Mouse (Mus musculus): ENCODE results near the gene Dip2b. TPM values are rescaled to one million over a fixed set of nuclear protein-coding genes. Genes with fewer than 3 reads are reported as not detected.

Dip2b gene
- total and polyA plus RNA-seq, 2 experiments, result 2.0 to 3.1 TPM

DNA sequence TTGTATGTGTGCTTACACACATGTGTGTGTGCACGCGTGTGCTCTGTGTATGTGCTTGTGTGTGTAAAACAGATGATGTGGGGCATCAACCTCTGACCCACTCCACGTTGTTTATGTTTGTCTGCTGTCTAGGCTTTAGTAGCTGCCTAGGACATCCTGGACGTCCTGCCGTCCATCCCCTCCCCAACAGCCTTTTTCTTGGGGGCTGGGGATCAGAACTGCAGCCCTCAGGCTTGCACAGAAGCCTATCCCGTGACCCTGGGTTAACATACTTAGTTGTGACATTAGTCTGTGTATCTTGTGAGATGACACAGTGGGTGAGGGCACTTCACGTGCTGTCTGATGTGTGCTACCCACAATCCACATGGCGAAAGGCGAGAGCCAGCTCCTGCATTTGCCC lies 139.1 kb downstream of the Dip2b start:
- Histone ChIP-seq H3K36me3 (ENCODE audit: control insufficient read depth, insufficient read depth, low read length) (no peaks in the 10 kb centered on the region; the same call in 1 of the 2 replicates), H3K4me3 (ENCODE audit: insufficient read depth, low read depth, low read length) (no peak overlapping the region), H3K79me2 (ENCODE audit: control insufficient read depth, insufficient read depth, low read length) (no peaks in the 10 kb centered on the region), H3K27ac (replicated peaks; ENCODE audit: insufficient read depth, low read depth, low read length) (peak overlapping the region; percentile 92), H3K4me1 (ENCODE audit: control insufficient read depth, insufficient read depth, low read length) (peaks cover 9% of the 10 kb centered on the region; the same call in 1 of the 2 replicates), H3K9ac (ENCODE audit: low read depth, low read length) (peak overlapping the region; percentile 5; the same call in 1 of the 2 replicates), H3K27me3 (ENCODE audit: control insufficient read depth, insufficient read depth, low read length) (no peaks in the 10 kb centered on the region)
- peak; percentile 67 for DNase-seq (ENCODE audit: extremely low read depth, low read depth, low spot score)
- TF ChIP-seq POLR2A (IDR thresholded peaks at IDR 0.05; ENCODE audit: extremely low read depth, insufficient read depth, low read length), result no peak
- TF ChIP-seq CTCF (IDR thresholded peaks at IDR 0.05; ENCODE audit: low read depth, low read length), result no peak
- 35% methylated on average over 9 of the region's 9 CpGs for WGBS

DNA sequence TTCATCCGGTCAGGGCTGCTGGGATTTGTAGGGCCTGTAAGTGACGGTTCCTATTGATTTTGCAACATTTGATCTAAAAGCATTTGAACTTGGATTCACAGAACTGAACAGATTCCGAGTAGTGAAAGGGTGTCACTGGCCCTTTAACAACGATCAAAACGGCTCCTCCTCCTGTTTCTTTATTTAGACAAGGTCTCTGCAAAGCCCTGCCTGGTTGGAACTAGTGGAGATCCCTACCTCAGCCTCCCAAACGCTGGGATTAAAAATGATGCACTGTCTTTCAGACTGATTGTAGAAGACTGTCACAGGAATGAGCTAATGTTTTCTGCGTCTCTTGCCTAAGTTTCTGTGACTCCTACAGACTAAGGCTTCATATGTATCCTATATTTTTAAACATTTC lies 140.0 kb downstream of the Dip2b start:
- no peak overlapping the region for H3K4me3 ChIP-seq (ENCODE audit: insufficient read depth, low read depth, low read length)
- no peak for TF ChIP-seq POLR2A (IDR thresholded peaks at IDR 0.05; ENCODE audit: extremely low read depth, insufficient read depth, low read length)
- no peak for TF ChIP-seq CTCF (IDR thresholded peaks at IDR 0.05; ENCODE audit: low read depth, low read length)
- H3K79me2 ChIP-seq (ENCODE audit: control insufficient read depth, insufficient read depth, low read length), result no peaks in the 10 kb centered on the region
- peaks cover 2% of the 10 kb centered on the region; the same call in 1 of the 2 replicates for H3K36me3 ChIP-seq (ENCODE audit: control insufficient read depth, insufficient read depth, low read length)
- WGBS, result 21% methylated on average over 7 of the region's 7 CpGs
- peak overlapping the region; percentile 92 for H3K27ac ChIP-seq (replicated peaks; ENCODE audit: insufficient read depth, low read depth, low read length)
- peak; percentile 89 for DNase-seq (ENCODE audit: extremely low read depth, low read depth, low spot score)
- no peak overlapping the region for H3K9ac ChIP-seq (ENCODE audit: low read depth, low read length)
- no peaks in the 10 kb centered on the region for H3K27me3 ChIP-seq (ENCODE audit: control insufficient read depth, insufficient read depth, low read length)
- H3K4me1 ChIP-seq (ENCODE audit: control insufficient read depth, insufficient read depth, low read length), result peaks cover 9% of the 10 kb centered on the region; the same call in 1 of the 2 replicates

DNA sequence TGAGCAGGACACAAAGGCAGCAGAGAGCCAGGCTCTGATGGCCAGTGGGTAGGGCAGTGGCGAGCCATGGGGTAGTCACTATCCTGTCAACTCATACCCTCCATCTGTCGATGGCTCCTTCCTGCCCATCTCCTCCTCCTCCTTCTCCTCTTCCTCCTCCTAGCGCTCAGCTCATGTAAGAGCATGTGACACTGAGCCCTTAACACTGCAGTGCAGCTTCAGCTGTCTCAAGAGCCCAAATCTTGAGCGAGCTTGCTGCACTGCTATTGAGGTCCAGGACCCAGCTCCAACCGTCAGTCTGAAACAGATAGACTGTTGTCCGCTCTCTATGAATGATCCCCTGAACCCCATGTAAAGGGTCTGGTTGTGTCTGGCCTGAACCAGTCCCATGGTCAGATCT lies 141.2 kb downstream of the Dip2b start:
- WGBS, result 94% methylated on average over 6 of the region's 6 CpGs
- peaks cover 3% of the 10 kb centered on the region; the same call in 1 of the 2 replicates for H3K36me3 ChIP-seq (ENCODE audit: control insufficient read depth, insufficient read depth, low read length)
- no peaks in the 10 kb centered on the region for H3K79me2 ChIP-seq (ENCODE audit: control insufficient read depth, insufficient read depth, low read length)
- H3K4me3 ChIP-seq (ENCODE audit: insufficient read depth, low read depth, low read length), result no peak overlapping the region
- no peak overlapping the region for H3K27ac ChIP-seq (replicated peaks; ENCODE audit: insufficient read depth, low read depth, low read length)
- H3K4me1 ChIP-seq (ENCODE audit: control insufficient read depth, insufficient read depth, low read length), result peaks cover 9% of the 10 kb centered on the region; the same call in 1 of the 2 replicates
- no peak for DNase-seq (ENCODE audit: extremely low read depth, low read depth, low spot score)
- TF ChIP-seq POLR2A (IDR thresholded peaks at IDR 0.05; ENCODE audit: extremely low read depth, insufficient read depth, low read length) (no peak), CTCF (IDR thresholded peaks at IDR 0.05; ENCODE audit: low read depth, low read length) (no peak)
- no peaks in the 10 kb centered on the region for H3K27me3 ChIP-seq (ENCODE audit: control insufficient read depth, insufficient read depth, low read length)
- H3K9ac ChIP-seq (ENCODE audit: low read depth, low read length), result no peak overlapping the region

DNA sequence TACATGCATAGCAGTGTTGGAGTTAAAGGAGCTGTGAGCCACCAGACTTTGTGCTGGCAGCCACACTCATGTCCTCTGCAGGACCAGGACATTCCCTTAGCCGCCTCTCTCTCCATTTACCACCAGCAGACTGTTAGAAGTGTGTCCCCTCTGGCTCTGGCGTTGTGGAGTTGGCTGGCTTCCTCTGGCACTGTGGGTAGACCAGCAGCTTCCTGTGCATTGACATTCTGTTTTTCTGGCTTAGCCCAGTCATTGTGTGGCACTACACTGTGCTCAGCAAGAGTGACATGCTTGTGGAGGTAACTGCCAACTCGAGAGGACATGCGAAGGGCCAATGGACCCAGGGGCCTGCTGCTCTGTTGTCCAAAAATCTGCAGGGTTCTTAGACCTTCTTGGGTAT lies 141.8 kb downstream of the Dip2b start:
- TF ChIP-seq CTCF (IDR thresholded peaks at IDR 0.05; ENCODE audit: low read depth, low read length) (no peak), POLR2A (IDR thresholded peaks at IDR 0.05; ENCODE audit: extremely low read depth, insufficient read depth, low read length) (no peak)
- H3K79me2 ChIP-seq (ENCODE audit: control insufficient read depth, insufficient read depth, low read length), result no peaks in the 10 kb centered on the region
- H3K36me3 ChIP-seq (ENCODE audit: control insufficient read depth, insufficient read depth, low read length), result peaks cover 3% of the 10 kb centered on the region; the same call in 1 of the 2 replicates
- 89% methylated on average over 4 of the region's 4 CpGs for WGBS
- H3K4me1 ChIP-seq (ENCODE audit: control insufficient read depth, insufficient read depth, low read length), result peaks cover 9% of the 10 kb centered on the region; the same call in 1 of the 2 replicates
- DNase-seq (ENCODE audit: extremely low read depth, low read depth, low spot score), result no peak
- H3K4me3 ChIP-seq (ENCODE audit: insufficient read depth, low read depth, low read length), result no peak overlapping the region
- H3K27me3 ChIP-seq (ENCODE audit: control insufficient read depth, insufficient read depth, low read length), result no peaks in the 10 kb centered on the region
- no peak overlapping the region for H3K9ac ChIP-seq (ENCODE audit: low read depth, low read length)
- H3K27ac ChIP-seq (replicated peaks; ENCODE audit: insufficient read depth, low read depth, low read length), result no peak overlapping the region

DNA sequence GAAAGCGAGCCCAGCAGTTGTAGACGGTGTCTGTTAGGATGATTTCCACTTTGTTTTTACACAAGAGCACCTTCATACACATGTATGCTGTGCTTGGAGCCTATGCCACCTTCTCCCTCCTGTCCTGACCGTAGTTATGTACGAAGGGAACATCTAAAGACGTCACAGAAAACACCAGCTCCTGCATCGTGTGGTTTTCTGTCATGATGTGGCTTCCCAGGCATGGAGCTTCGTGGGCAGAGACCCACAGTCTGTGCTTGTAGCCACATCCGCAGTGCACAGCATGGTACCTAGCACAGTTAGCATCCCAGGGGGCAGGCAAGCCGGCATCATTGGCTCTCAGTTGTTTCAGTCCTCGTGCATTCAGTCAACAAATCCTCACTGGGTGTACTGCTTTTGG lies 143.4 kb downstream of the Dip2b start:
- Histone ChIP-seq H3K4me3 (ENCODE audit: insufficient read depth, low read depth, low read length) (no peak overlapping the region), H3K9ac (ENCODE audit: low read depth, low read length) (no peak overlapping the region), H3K36me3 (ENCODE audit: control insufficient read depth, insufficient read depth, low read length) (peaks cover 7% of the 10 kb centered on the region; the same call in 1 of the 2 replicates), H3K4me1 (ENCODE audit: control insufficient read depth, insufficient read depth, low read length) (peaks cover 9% of the 10 kb centered on the region; the same call in 1 of the 2 replicates), H3K79me2 (ENCODE audit: control insufficient read depth, insufficient read depth, low read length) (no peaks in the 10 kb centered on the region), H3K27me3 (ENCODE audit: control insufficient read depth, insufficient read depth, low read length) (no peaks in the 10 kb centered on the region), H3K27ac (replicated peaks; ENCODE audit: insufficient read depth, low read depth, low read length) (no peak overlapping the region)
- WGBS, result 92% methylated on average over 10 of the region's 10 CpGs
- no peak for DNase-seq (ENCODE audit: extremely low read depth, low read depth, low spot score)
- TF ChIP-seq CTCF (IDR thresholded peaks at IDR 0.05; ENCODE audit: low read depth, low read length) (no peak), POLR2A (IDR thresholded peaks at IDR 0.05; ENCODE audit: extremely low read depth, insufficient read depth, low read length) (no peak)

DNA sequence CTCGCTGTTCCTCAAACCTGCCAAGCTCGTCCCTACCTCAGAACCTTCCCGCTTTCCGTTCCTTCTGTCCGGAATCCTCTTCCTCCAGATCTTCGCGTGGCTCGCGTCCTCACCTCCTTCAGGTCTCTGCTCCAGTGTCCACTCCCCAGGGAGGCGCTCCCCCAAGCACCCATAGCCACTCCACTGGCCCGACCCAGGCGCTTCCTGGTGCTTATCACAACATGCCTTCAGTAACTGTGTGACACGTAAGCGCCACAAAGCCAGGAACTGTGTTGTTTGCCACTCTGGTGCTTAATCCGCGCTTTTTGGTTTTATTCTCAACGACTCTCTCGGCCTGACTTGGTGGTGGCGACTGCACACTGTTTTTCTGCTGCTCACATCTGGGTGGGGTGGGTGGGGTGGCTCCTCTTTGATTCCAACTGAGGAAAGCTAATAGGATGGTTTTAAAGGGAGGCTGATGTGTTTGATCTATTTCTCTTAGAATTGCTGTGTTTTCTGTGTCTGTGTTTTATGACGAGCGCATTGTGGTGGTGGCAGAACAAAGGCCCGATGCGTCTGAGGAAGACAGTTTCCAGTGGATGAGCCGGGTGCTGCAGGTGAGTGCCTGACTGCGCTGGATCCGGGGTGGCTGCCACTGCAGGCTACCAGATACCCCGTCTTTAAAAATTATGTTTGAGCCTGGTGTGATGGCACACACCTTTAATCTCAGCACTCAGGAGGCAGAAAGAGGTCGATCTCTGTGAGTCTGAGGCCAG lies 144.2 kb downstream of the Dip2b start:
- Histone ChIP-seq H3K4me3 (ENCODE audit: insufficient read depth, low read depth, low read length) (no peak overlapping the region), H3K9ac (ENCODE audit: low read depth, low read length) (no peak overlapping the region), H3K4me1 (ENCODE audit: control insufficient read depth, insufficient read depth, low read length) (peaks cover 3% of the 10 kb centered on the region; the same call in 1 of the 2 replicates), H3K36me3 (ENCODE audit: control insufficient read depth, insufficient read depth, low read length) (peaks cover 7% of the 10 kb centered on the region; the same call in 1 of the 2 replicates), H3K27me3 (ENCODE audit: control insufficient read depth, insufficient read depth, low read length) (no peaks in the 10 kb centered on the region), H3K27ac (replicated peaks; ENCODE audit: insufficient read depth, low read depth, low read length) (no peak overlapping the region), H3K79me2 (ENCODE audit: control insufficient read depth, insufficient read depth, low read length) (no peaks in the 10 kb centered on the region)
- DNase-seq (ENCODE audit: extremely low read depth, low read depth, low spot score), result no peak
- WGBS, result 91% methylated on average over 28 of the region's 28 CpGs
- TF ChIP-seq POLR2A (IDR thresholded peaks at IDR 0.05; ENCODE audit: extremely low read depth, insufficient read depth, low read length) (no peak), CTCF (IDR thresholded peaks at IDR 0.05; ENCODE audit: low read depth, low read length) (no peak)
